Mouse (Mus musculus) urinary bladder, adult 18-20 months (tissue): Measurements from ENCODE around the gene Gsdme.
A peak's percentile ranks its signal among the peaks of the same experiment; 100 is the strongest.

ENCODE experiments used
- DNase-seq, 2 experiments: peaks; one replicate each; pipeline ENCODE4 v3.0.0; 2022; ENCODE audit warnings: low spot score in 2 of 2, mixed read lengths in 2 of 2

Gene Gsdme

GRCm38 (mm10) chr6:50189376-50189775, 74.3 kb downstream of the Gsdme start:
- no peak for DNase-seq

GRCm38 (mm10) chr6:50187955-50188354, 75.7 kb downstream of the Gsdme start:
- DNase-seq = no peak

GRCm38 (mm10) chr6:50180189-50180588, 83.5 kb downstream of the Gsdme start:
- DNase-seq = no peak

- DNase-seq = no peak
These were observed 87.9 kb downstream of the Gsdme start for GRCm38 (mm10) chr6:50175736-50176135.

GRCm38 (mm10) chr6:50169771-50170170, 93.9 kb downstream of the Gsdme start:
- no peak for DNase-seq

GRCm38 (mm10) chr6:50168821-50169220, 94.8 kb downstream of the Gsdme start:
- no peak for DNase-seq

GRCm38 (mm10) chr6:50163013-50163412, 100.6 kb downstream of the Gsdme start:
- DNase-seq = no peak

GRCm38 (mm10) chr6:50159842-50160241, 103.8 kb downstream of the Gsdme start:
- no peak for DNase-seq

GRCm38 (mm10) chr6:50149378-50149777, 114.3 kb downstream of the Gsdme start:
- DNase-seq = peak; percentile 6

GRCm38 (mm10) chr6:50146158-50146557, 117.5 kb downstream of the Gsdme start:
- no peak for DNase-seq

GRCm38 (mm10) chr6:50139526-50139925, 124.1 kb downstream of the Gsdme start:
- DNase-seq = no peak
